Mouse (Mus musculus) ES-Bruce4 (cell line): Measurements from ENCODE around the gene Stub1. TPM values are rescaled to one million over a fixed set of nuclear protein-coding genes. Genes with fewer than 3 reads are reported as not detected.

Source experiments
- H3K27ac ChIP-seq: 2 replicates; pipeline ENCODE4 v1.5.1; 2012; ENCODE audit warnings: low read length, inconsistent platforms; ENCODE audit not compliant: insufficient read depth
- H3K27me3 ChIP-seq: 2 replicates; pipeline ENCODE4 v1.6.1; 2012; ENCODE audit warnings: mild to moderate bottlenecking, low read length, inconsistent platforms; ENCODE audit not compliant: control insufficient read depth, poor library complexity, insufficient read depth, severe bottlenecking
- H3K36me3 ChIP-seq: 2 replicates; pipeline ENCODE4 v1.6.1; 2012; ENCODE audit warnings: inconsistent platforms, mild to moderate bottlenecking, low read length, moderate library complexity; ENCODE audit not compliant: control insufficient read depth, poor library complexity, insufficient read depth, severe bottlenecking
- H3K4me1 ChIP-seq: one replicate; pipeline ENCODE4 v1.8.1; 2011; ENCODE audit warnings: low read length; ENCODE audit not compliant: control insufficient read depth, insufficient read depth
- H3K4me3 ChIP-seq: 2 replicates; pipeline ENCODE4 v1.5.1; 2011; ENCODE audit warnings: low read depth, mild to moderate bottlenecking, low read length
- H3K9ac ChIP-seq: 2 replicates; pipeline ENCODE4 v1.6.1; 2012; ENCODE audit warnings: low read depth, mild to moderate bottlenecking, inconsistent platforms; ENCODE audit not compliant: poor library complexity, severe bottlenecking
- H3K9me3 ChIP-seq: replicated peaks from 2 replicates; pipeline ENCODE4 v1.6.1; 2012; ENCODE audit warnings: mild to moderate bottlenecking, low read length, inconsistent platforms; ENCODE audit not compliant: control insufficient read depth, poor library complexity, insufficient read depth, severe bottlenecking
- CTCF ChIP-seq: IDR thresholded peaks from one replicate; pipeline ENCODE4 v1.8.1; 2011; ENCODE audit warnings: low read depth, low read length
- EP300 ChIP-seq: IDR thresholded peaks from 2 replicates; pipeline ENCODE4 v1.6.1; 2011; ENCODE audit warnings: low read depth, low read length; ENCODE audit not compliant: insufficient read depth
- POLR2A ChIP-seq: IDR thresholded peaks from one replicate; pipeline ENCODE4 v1.8.1; 2011; ENCODE audit warnings: low read length; ENCODE audit not compliant: insufficient read depth
- polyA plus RNA-seq: library from polyadenylated mRNA; stranded (reverse); fragments of >200 nt; gene quantifications from 2 replicates; pipeline ENCODE4 v1.2.4, GENCODE M21; 2011; ENCODE audit warnings: low read depth; ENCODE audit not compliant: missing spikeins, insufficient read depth, insufficient read length

Stub1 gene
- polyA plus RNA-seq, 1 experiment = 97.8 TPM

- peak overlapping the region; percentile 8; the same call in 1 of the 2 replicates for H3K27ac ChIP-seq
- H3K36me3 ChIP-seq = no peaks in the 10 kb centered on the region
- TF ChIP-seq EP300 (no peak), POLR2A (no peak), CTCF (no peak)
- H3K4me3 ChIP-seq = peak overlapping the region; percentile 93
- H3K4me1 ChIP-seq = peaks cover 4% of the 10 kb centered on the region
- no peaks in the 10 kb centered on the region for H3K9me3 ChIP-seq
- peak overlapping the region; percentile 57 for H3K9ac ChIP-seq
- H3K27me3 ChIP-seq = no peaks in the 10 kb centered on the region
These were observed 41.2 kb downstream of the Stub1 start for GRCm38 (mm10) chr17:25791843-25792527.

GRCm38 (mm10) chr17:25791320-25791842 lies 41.8 kb downstream of the Stub1 start:
- no peaks in the 10 kb centered on the region for H3K27me3 ChIP-seq
- H3K27ac ChIP-seq = 0 out of 2 replicates have a peak overlapping the region, but pooled peaks have one; percentile 8
- no peaks in the 10 kb centered on the region for H3K36me3 ChIP-seq
- TF ChIP-seq EP300 (no peak), POLR2A (no peak), CTCF (no peak)
- peaks cover 4% of the 10 kb centered on the region for H3K4me1 ChIP-seq
- no peaks in the 10 kb centered on the region for H3K9me3 ChIP-seq
- peak overlapping the region; percentile 93 for H3K4me3 ChIP-seq
- peak overlapping the region; percentile 57 for H3K9ac ChIP-seq

GRCm38 (mm10) chr17:25786781-25787504 lies 46.3 kb downstream of the Stub1 start:
- H3K36me3 ChIP-seq = peaks cover 4% of the 10 kb centered on the region
- H3K27ac ChIP-seq = no peak overlapping the region
- H3K4me1 ChIP-seq = no peaks in the 10 kb centered on the region
- H3K27me3 ChIP-seq = no peaks in the 10 kb centered on the region
- no peak for TF ChIP-seq EP300
- no peak for TF ChIP-seq POLR2A
- no peak for TF ChIP-seq CTCF
- H3K4me3 ChIP-seq = no peak overlapping the region
- no peaks in the 10 kb centered on the region for H3K9me3 ChIP-seq
- no peak overlapping the region for H3K9ac ChIP-seq

GRCm38 (mm10) chr17:25786280-25786679 lies 46.9 kb downstream of the Stub1 start, which contains the start of gene Ccdc78:
Gene Ccdc78, plus strand, starts transcription at chr17:25786580.
- Histone ChIP-seq H3K9ac (peak within 1 kb of the TSS; percentile 37), H3K9me3 (no peaks in the 10 kb centered on the region), H3K36me3 (peaks cover 4% of the 10 kb centered on the region), H3K27me3 (no peaks in the 10 kb centered on the region), H3K4me3 (peak within 1 kb of the TSS; percentile 81), H3K4me1 (no peaks in the 10 kb centered on the region), H3K27ac (no peak within 1 kb of the TSS)
- TF ChIP-seq CTCF (no peak), POLR2A (no peak), EP300 (no peak)

- Histone ChIP-seq H3K27me3 (no peaks in the 10 kb centered on the region), H3K27ac (no peak within 1 kb of the TSS; the same call in 1 of the 2 replicates), H3K36me3 (peaks cover 4% of the 10 kb centered on the region), H3K9ac (peak within 1 kb of the TSS; percentile 37), H3K4me3 (peak within 1 kb of the TSS; percentile 81), H3K9me3 (no peaks in the 10 kb centered on the region), H3K4me1 (no peaks in the 10 kb centered on the region)
- TF ChIP-seq EP300 (no peak), CTCF (no peak), POLR2A (peak; percentile 66)
These were observed 47.9 kb downstream of the Stub1 start, which contains the start of gene Haghl for GRCm38 (mm10) chr17:25785281-25785745. Gene Haghl, minus strand, starts transcription at chr17:25785673.
